Mouse (Mus musculus) urinary bladder, postnatal 36 days (tissue): ENCODE data around the gene Limch1.

Experiments
- DNase-seq, 2 experiments: peaks; one replicate each; pipeline ENCODE4 v3.0.0; 2022; ENCODE audit warnings: low spot score in 2 of 2, mixed read lengths in 1 of 2

Gene Limch1

DNA sequence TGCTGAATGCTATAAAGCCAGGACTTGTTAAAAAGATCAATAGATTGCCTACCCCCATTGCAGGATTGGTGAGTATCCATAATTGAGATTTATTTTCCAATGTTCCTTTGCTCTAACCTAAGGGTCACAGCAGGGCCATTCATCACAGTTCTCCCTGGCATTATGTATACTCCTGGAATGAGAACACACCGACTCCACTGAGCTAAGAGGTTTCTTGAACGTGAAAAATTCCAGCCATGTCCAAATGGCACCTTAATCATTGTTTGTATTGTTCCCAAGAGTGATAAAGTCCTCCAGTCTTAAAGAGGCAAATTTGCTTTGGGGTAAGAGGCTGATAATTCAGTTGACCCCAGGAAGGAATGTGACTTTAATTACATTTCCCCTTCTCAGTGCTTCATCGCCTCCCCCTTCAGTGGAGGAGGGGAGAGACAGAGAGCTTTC, 136.3 kb downstream of the Limch1 start:
- DNase-seq = no peak

- DNase-seq = no peak
Measured at GRCm38 (mm10) chr5:66882718-66883117, 137.1 kb downstream of the Limch1 start.

DNA sequence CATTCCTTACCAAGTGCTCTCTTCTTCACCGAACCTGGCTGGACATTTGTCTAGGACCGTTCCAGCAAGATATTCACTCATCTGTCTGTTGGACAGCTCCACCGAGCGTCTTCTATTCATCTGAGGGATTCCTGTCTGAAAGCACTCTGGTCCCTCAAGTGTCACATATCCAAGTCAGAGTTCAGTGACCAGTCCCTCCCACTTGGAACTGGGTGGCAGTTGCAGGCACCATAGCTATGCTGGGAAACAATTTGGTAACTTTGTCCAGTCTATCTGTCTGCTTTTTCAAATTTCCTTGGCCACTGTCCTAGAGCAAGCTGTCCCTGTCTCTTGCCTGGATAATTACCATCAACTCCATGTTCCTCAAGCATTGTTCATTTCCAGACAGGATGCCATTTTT, 138.9 kb downstream of the Limch1 start:
- no peak for DNase-seq

DNA sequence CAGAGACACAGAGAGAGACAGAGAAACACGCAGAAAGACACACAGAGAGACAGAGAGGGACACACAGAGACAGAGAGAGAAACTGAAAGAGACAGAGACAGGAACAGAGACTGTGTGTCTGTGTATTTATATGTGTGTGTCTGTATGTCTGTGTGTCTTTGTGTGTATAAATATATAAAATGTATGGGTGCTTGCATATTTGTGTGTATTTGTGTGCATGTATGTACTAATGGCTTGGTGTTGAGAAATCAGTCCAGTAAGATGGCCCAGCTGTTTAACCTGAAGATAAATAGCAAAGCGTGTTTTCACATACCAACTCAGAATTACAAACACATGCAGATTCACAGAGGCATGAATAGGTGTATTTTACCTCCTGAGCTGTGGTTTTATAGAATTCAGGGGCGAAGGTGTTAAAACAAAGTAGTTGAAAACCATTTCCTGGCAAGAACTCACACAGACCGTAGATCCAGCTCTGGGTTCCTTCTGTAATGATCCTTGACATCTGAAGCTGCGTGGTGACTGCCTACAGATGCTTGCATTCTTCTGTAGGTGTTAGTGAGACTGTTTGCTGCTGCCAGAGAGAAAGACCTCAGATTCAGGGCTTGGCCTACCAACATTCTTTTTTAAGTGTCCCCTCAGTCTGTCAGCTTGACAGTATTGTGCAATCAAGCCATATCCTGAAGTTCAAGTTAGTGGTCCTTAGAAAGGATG, 140.9 kb downstream of the Limch1 start:
- no peak for DNase-seq

GRCm38 (mm10) chr5:66888061-66888460, 142.4 kb downstream of the Limch1 start:
- no peak for DNase-seq

DNA sequence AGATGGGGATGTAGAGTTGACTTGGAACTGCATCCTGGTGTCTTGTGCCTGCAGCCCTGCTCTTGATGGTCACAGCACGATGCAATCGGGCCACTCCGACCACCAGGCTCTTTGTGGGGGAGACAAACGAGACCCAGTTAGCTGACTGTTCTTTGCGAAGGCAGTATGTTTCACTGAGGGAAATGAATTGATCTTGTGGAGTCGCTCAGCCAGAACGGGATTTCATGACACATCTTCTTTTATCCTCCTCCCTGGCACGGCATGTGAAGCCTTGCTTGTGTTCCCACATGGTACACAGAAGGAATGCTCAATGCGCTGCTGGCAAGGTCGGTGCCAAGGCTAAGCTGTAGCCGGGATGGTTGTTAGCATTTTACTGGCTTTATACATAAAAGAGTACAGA, 143.7 kb downstream of the Limch1 start:
- DNase-seq = no peak

DNA sequence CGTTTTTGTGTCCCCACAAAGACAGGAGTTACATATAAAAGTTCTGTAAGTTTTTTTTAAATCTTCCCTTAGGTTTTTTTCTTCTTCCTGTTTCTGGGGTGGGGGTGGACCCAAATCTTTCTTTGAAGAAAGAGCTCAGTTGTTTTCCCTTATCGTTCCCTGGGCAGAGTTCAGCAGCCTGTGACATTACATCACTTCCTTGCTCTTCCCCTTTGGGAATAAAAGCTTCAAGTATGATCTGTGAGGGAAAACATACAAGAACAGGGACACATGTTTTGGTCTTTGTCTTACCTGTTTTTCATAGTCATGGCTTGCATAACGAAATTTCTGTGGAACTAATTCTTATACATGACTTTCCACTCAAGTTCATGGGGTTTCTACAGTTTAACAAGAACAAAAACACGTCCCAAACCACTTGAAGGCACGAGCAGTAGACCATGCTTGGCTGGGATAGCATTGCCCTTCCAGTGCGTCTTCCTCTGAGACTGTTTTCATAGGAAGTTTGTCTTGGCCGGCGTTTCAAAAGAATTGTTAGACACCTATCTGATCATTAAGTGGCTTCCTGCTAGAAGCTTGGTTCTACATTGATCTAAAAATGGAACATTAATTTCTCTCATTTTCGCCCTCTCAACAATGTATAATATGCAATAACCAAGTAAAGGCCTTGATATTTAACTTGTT, 150.0 kb downstream of the Limch1 start:
- DNase-seq = no peak

DNA sequence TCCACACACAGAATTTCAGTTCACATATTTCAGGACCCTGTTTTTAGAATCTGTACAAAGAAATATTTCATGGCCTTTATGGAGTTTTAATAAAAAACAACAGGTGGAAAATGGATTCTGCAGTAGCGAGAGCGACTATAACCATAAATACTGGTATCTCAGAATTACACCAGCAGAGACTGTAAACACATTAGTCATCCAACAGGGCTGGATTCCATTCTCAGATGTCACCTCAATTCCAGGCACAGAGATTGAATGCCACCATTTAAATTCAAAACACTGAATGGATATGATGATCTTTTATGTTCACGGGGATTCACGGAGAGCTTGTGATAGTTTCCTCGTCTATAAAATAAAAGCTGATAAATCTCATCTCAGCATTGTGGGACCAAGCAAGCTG, 152.0 kb downstream of the Limch1 start:
- no peak for DNase-seq

- no peak for DNase-seq
Measured at GRCm38 (mm10) chr5:66898252-66898651, 152.6 kb downstream of the Limch1 start.

DNA sequence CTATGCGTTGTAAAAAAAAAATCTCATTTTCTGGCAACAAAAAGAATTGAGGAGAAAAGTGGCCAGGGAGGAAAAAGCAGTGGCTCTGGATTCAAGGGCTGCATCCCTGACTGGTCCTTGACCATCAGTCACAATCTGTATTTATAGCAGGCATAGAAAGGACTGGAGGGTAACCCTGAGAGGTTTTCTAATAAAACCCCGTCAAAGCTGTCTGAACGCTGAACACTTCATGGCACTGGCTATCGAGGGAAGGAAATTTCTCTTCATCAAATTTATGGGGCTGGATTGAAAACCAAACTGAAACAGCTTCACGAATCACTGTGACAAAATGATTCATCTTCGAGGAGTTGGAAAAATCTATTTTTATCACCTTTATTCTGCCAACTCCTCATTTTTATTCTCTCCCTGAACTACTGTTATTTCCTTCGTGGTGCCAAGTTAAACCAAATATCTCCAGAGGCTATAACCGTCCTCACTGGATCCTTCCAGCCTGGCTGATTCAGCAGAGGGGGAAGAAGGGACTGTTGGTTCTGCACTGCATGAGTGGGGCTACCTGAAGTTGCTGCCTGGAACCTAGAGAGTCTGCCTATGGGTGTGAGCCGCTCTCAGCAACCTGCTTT, 153.3 kb downstream of the Limch1 start:
- no peak for DNase-seq

GRCm38 (mm10) chr5:66901116-66901515, 155.5 kb downstream of the Limch1 start:
- DNase-seq = no peak

GRCm38 (mm10) chr5:66904835-66905234, 159.2 kb downstream of the Limch1 start:
- no peak for DNase-seq

DNA sequence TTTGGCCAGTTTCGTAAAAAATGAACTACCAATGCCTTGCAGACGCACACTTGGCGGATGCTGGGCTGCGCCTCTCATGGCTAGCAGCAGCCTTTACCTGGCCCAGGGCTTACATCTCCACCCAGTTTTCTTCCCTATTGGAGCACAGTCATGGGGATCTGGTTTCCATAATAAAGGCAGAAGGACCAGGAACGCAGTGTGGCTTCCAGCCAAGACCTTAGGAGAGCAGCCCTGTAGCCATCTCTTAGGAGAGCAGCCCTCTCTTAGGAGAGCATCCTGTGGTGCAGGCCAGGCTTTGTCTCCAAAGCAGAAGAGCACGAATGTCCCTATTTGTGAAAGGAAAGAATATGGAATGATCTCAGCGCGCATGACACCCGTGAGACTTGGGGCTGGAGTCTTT, 163.3 kb downstream of the Limch1 start:
- DNase-seq = no peak

DNA sequence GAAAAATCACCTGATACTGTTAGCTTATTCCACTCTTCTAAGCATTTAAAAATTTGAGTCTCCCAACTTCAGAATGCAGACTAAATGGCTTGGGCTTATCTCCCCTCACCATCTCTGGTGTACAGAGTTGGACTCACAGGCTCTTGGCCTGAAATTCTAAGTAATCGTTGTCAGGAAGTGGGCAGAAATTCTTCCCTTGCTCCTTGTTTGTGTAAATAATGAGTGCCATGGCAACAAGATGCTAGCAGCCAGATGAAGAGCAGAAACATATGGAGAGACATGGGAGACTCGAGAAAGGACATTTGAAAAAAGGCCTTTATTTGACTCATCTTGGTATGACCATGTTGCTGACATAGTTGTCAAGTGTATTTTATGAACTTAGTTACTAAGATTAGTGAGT, 164.3 kb downstream of the Limch1 start:
- no peak for DNase-seq

GRCm38 (mm10) chr5:66910610-66911009, 165.0 kb downstream of the Limch1 start:
- no peak for DNase-seq

DNA sequence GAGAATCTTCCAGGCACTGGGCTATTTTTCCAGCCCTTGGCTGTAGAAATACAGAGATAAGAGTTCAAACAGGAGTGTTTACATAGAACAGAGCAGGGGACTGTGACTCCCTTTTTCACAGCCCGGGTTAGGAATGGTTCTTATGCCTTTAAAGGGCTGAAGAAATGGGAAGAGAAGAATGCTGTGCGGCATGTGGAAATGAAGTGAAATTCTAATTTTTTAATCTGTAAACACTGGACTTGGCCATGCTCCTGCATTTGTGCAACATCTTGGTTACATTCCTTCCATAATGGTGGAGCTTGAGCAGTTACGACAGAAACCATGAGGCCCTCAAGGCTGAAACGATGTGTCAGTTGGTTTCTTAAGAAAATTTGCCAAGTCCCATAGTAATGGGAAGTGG, 165.4 kb downstream of the Limch1 start:
- no peak for DNase-seq

- DNase-seq = no peak
Measured at GRCm38 (mm10) chr5:66913791-66914190, 168.2 kb downstream of the Limch1 start.

- DNase-seq = no peak
Measured at GRCm38 (mm10) chr5:66917353-66918315, 172.0 kb downstream of the Limch1 start.

- DNase-seq = no peak
Measured at GRCm38 (mm10) chr5:66918316-66919305, 173.0 kb downstream of the Limch1 start.

- no peak for DNase-seq
Measured at GRCm38 (mm10) chr5:66922582-66922981, 177.0 kb downstream of the Limch1 start.

- DNase-seq = no peak
Measured at GRCm38 (mm10) chr5:66929291-66929690, 183.7 kb downstream of the Limch1 start.
